Mouse (Mus musculus): ENCODE results near the gene Gstp2.
A peak's percentile ranks its signal among the peaks of the same experiment; 100 is the strongest.

Gene Gstp2

GRCm38 (mm10) chr19:4045966-4046865 is at the start of gene Gstp2:
Gene Gstp2, minus strand, starts transcription at chr19:4046023.
- DNase-seq: peak; percentile 88

GRCm38 (mm10) chr19:4094774-4095303 is 49.0 kb upstream of the Gstp2 start:
- no peak for DNase-seq

DNA sequence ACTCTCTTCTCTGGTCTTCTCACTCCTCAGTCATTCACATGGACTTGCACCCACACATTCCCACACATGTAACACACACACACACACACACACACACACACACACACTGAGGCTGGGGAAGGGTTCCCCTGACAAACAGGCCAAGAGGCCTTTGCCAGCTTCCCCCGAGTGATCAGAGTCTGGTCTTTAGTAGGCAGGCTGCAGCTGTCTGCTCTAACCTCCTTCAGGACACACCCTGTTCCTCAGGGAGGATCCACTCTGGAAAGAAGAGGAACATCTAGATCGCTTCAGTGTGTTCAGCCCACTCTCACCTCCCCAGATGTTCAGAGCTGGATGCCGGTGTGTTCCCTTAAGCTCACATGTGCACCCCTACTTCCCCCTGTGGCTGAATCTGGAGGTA is 48.5 kb upstream of the Gstp2 start:
- no peak for DNase-seq

DNA sequence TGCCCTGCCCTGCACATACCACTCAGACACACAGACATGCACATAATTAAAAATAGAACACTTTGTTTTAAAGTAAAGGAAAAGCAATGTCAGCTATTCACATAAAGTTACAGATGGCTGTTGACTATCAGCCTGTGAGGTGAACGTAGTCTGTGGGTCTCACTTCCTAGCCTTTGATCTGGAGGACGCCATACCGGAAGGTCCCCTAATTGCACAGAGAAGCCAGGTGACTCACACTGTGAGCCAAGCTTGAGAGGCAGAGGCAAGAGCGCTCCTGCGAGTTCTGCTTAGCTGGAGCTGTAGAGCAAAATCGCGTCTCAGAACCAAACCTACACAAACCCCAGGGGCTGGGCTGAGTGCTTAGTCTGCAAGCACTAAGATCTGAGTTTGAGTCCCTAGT is 47.9 kb upstream of the Gstp2 start:
- no peak for DNase-seq

DNA sequence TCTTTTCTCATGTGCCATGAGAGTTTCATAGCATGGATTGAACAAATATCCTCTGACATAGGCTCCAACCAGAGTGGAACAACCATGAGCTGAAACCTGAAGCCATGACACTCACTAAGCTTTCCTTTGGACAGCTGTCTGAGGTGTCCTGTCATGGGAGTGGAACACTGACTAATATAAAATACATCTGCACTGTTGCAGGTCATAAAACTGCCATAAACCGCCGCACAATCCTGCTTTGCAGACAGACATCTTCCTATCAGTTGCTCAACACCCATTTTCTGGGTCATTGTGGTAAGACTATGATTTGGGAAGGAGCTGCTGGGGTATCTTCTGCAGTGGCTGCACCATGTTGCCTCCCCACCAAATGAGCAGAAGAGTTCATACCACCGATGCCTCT is 46.9 kb upstream of the Gstp2 start:
- DNase-seq: no peak

- no peak for DNase-seq
Measured at GRCm38 (mm10) chr19:4091383-4091782, 45.6 kb upstream of the Gstp2 start.

DNA sequence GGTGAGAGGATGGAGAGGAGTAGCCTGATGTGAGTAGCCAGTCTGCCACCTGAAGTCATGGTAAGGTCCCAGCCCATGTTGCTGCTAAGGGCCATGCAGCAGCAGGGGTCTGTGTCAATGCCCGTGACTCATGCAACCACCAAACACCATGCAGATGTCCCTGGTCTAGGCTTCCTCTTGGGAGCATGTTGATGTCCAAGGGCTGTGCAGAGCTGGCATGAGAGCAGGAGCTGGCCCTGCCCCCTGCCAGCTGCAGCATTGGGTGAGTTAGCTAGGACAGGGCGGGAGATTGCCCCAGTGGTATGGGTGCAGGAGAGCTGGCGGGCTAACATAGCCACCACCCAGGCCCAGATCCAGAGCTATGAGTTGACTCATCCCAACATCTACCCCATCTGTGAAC is 44.6 kb upstream of the Gstp2 start:
- no peak for DNase-seq

DNA sequence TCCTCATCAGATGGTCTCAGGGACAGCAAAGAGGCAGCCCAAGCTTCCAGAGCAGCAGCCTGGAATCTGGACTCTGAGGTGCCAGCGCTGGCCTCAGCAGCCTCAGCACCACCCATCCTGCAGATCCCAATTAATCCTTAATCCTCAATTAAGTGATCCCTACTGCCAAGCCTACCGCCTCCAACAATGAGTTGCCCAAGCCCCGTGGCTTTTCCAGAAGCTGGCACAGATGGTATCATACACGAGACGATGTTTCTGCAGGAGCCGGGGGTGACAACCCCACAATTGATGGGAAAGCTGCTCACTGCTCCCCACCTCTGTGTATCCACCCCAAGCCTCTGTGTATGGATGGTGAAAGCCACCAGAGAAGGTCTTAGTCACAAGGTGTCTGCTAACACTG is 43.3 kb upstream of the Gstp2 start:
- DNase-seq: no peak

- DNase-seq: no peak
Measured at GRCm38 (mm10) chr19:4088146-4088545, 42.3 kb upstream of the Gstp2 start.

DNA sequence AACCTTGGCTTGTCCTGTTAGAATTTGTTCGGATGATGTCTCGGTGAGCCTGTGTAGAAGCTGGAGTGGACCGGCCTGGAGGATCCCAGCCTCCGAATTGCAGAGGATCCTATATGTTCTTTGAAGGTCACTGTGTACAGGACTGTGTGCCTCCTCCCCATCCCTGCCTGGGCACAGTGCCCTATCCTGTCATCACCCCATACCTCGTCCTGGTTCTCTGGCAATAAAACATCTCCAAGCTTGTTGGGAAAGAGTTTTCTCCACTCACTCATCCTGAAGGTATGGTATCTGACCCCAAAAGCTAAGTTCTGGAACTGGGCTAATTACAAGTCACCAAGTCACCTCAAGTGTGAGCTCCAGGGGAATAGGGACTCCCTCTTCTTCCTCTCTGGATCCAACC is 41.3 kb upstream of the Gstp2 start:
- no peak for DNase-seq

- DNase-seq: no peak
Measured at GRCm38 (mm10) chr19:4086156-4086555, 40.3 kb upstream of the Gstp2 start.

GRCm38 (mm10) chr19:4084984-4085383 is 39.2 kb upstream of the Gstp2 start:
- DNase-seq: peak; percentile 47

DNA sequence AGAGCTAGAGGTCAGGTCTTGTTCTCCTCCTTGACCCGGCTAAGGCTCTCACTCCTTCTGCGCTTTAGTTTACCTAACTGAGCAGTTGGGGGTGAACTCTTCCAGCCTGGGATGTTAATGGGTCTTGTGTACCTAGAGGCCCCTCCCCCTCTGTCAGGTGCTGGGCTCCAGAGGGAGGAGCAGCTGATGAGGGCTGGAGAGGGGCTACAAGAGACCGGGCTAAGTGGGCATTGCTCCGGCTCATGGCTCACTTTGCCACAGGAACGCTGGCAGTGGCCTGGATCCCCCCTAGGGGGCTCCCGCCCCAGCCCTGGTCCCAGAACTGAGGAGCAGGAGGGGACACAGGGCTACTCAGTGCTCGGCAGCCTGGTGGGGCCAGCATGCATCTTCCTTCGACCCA is 38.0 kb upstream of the Gstp2 start:
- DNase-seq: no peak

- DNase-seq: no peak
Measured at GRCm38 (mm10) chr19:4083316-4083715, 37.5 kb upstream of the Gstp2 start.

DNA sequence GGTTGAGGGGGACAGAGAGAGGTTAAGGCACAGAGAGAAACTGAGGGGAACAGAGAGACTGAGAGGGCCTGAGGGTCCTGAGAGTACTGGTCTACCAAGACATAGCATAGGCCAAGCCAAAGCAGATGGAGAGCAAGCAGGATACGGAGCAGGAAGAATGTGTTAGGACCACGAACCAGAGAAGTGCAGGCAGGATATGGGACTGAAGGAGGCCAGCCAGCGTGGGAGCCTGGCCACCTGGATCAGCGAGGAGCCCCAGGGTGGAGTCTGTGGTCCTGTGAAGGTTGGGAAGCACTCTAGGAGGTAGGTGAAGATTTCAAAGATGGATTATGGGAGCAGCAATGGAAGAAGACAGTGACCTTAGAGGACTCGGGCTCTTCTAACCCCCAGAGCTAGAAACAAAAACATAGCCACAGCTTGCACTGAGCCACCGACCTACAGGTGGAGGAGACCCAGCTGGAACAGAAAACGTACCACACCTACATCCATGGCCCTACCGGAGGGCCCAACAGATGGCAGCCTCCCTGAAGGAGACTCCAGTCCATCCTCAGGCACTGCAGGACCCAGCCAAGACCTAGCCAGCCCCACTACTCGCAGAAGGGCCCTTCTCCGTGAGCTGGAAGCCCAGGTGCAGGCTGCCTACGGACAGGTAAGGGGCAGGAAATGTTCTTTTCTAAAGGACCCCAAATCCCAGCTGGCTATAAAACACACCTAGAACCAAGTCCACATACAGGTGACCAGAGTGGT is 36.6 kb upstream of the Gstp2 start:
- no peak for DNase-seq

- no peak for DNase-seq
Measured at GRCm38 (mm10) chr19:4081394-4081793, 35.6 kb upstream of the Gstp2 start, which contains the start of gene Cabp2. Gene Cabp2, plus strand, starts transcription at chr19:4081578.

DNA sequence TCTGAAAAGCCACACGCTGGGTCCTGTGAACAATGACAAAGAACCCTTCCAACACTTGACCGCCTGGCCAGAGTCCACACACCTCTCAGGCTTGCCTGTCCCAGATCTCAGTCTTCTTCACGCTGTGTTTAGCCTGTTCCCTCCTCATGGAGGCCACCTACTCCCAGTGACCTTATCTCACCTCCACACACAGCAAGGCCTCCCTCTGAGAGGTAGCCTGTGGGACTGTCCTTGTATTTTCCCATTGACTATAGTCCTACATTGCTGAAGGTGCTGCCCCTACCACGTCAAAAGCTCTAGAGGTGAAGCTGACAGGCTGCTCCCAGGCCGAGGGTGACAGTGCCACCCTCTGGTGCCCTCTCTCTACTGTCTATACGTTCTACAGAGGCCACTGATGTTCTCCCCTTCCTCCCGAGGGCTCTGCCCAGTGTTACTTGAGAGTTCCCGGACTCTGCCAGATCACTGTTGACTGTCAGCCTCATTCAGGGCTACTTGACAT is 34.7 kb upstream of the Gstp2 start:
- DNase-seq: no peak

- no peak for DNase-seq
Measured at GRCm38 (mm10) chr19:4079594-4079993, 33.8 kb upstream of the Gstp2 start.

DNA sequence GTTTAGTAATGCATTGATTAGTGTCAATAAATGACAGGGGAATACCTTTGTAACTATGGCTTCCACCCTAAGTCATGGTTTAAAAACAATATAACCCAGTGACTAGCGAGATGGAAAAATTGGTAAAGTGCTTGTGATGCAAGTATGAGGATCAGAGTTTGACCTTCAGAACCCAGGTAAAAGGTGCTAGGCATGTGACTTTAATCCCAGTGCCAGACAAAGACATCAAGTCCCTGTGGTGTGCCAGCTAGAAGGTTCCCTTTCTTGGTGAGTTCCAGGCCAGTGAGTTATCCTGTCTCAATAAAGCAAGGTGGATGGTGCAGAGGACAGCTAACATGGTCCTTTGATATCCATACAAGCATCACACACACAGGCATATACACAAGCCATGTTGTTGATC is 29.7 kb upstream of the Gstp2 start:
- no peak for DNase-seq

- no peak for DNase-seq
Measured at GRCm38 (mm10) chr19:4072706-4073424, 27.0 kb upstream of the Gstp2 start.

DNA sequence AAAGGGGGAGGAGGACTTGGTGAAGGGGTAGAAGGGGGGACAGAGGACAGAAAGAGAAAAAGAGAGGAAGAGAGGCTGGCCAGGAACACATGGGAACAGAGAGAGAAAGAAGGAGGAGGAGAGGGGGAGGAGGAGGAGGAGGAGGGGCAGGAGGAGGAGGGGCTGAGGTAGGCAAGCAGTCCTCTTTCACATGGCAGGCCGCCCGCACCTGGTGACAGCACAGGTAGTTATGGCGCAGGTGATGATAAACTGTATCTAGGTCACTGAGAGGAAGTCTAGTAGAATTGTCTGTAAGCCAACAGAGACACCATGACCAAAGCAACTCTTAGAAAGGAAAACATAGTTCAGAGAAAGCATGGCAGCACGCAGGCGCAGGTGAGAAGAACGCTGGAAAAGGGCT is 25.6 kb upstream of the Gstp2 start:
- DNase-seq: no peak

- no peak for DNase-seq
Measured at GRCm38 (mm10) chr19:4070756-4071155, 24.9 kb upstream of the Gstp2 start.

- DNase-seq: no peak
Measured at GRCm38 (mm10) chr19:4070311-4070710, 24.5 kb upstream of the Gstp2 start.
